Mouse (Mus musculus) liver, adult 2 months (tissue): ENCODE measurements around the gene Sik1. TPM values are rescaled to one million over a fixed set of nuclear protein-coding genes. Genes with fewer than 3 reads are reported as not detected.

Experiments used
- DNase-seq: peaks from one replicate; pipeline ENCODE4 v3.0.0-alpha.2; 2011; ENCODE audit warnings: low read depth, low spot score; ENCODE audit errors: extremely low read depth
- H3K27ac ChIP-seq: fragments of 200-500 bp; replicated peaks from 2 replicates; pipeline ENCODE4 v1.5.1; 2012; ENCODE audit warnings: low read depth, mild to moderate bottlenecking, control low read depth, inconsistent platforms, low read length; ENCODE audit not compliant: insufficient read depth
- H3K27me3 ChIP-seq: fragments of 200-500 bp; 2 replicates; pipeline ENCODE4 v1.6.1; 2012; ENCODE audit warnings: mild to moderate bottlenecking, moderate library complexity, low read length, inconsistent platforms; ENCODE audit not compliant: control insufficient read depth, insufficient read depth
- H3K36me3 ChIP-seq: fragments of 200-500 bp; 2 replicates; pipeline ENCODE4 v1.6.1; 2012; ENCODE audit warnings: low read length, inconsistent platforms; ENCODE audit not compliant: control insufficient read depth, insufficient read depth
- H3K4me1 ChIP-seq: fragments of 200-500 bp; 2 replicates; pipeline ENCODE4 v1.6.1; 2011; ENCODE audit warnings: low read length; ENCODE audit not compliant: control insufficient read depth, insufficient read depth
- H3K4me3 ChIP-seq: fragments of 200-500 bp; 2 replicates; pipeline ENCODE4 v1.5.1; 2011; ENCODE audit warnings: low read depth, mild to moderate bottlenecking, control low read depth, low read length, moderate library complexity; ENCODE audit not compliant: insufficient read depth
- H3K79me2 ChIP-seq: fragments of 200-500 bp; 2 replicates; pipeline ENCODE4 v1.6.1; 2012; ENCODE audit warnings: inconsistent platforms, mild to moderate bottlenecking, low read length, moderate library complexity; ENCODE audit not compliant: control insufficient read depth, insufficient read depth
- H3K9ac ChIP-seq: fragments of 200-500 bp; 2 replicates; pipeline ENCODE4 v1.6.1; 2012; ENCODE audit warnings: low read depth, mild to moderate bottlenecking, control low read depth, inconsistent platforms, low read length
- CTCF ChIP-seq: fragments of 200-500 bp; IDR thresholded peaks from 2 replicates; pipeline ENCODE4 v1.5.1; 2011; ENCODE audit warnings: low read depth, low read length, control low read depth
- POLR2A ChIP-seq: fragments of 200-500 bp; IDR thresholded peaks from 2 replicates; pipeline ENCODE4 v1.6.1; 2011; ENCODE audit warnings: low read length, control low read depth; ENCODE audit not compliant: insufficient read depth; ENCODE audit errors: extremely low read depth
- WGBS: fragments of 180-500 bp; shearing (Covaris S2); methylation state at CpG from one replicate; pipeline ENCODE4 v1.1.7; 2018; 5-methylcytosine and 5-hydroxymethylcytosine counted together
- polyA plus RNA-seq: library from polyadenylated mRNA; depleted of rRNA; stranded (reverse); fragments of >200 nt; gene quantifications from 2 replicates; pipeline ENCODE4 v1.2.3, GENCODE M21; 2012
- total RNA-seq: library from RNA; depleted of rRNA; stranded (reverse); fragments of >200 nt; gene quantifications from 2 replicates; pipeline ENCODE4 v1.2.3, GENCODE M21; 2014

Sik1 gene
- total and polyA plus RNA-seq, 2 experiments = 2.7 to 8.0 TPM

DNA sequence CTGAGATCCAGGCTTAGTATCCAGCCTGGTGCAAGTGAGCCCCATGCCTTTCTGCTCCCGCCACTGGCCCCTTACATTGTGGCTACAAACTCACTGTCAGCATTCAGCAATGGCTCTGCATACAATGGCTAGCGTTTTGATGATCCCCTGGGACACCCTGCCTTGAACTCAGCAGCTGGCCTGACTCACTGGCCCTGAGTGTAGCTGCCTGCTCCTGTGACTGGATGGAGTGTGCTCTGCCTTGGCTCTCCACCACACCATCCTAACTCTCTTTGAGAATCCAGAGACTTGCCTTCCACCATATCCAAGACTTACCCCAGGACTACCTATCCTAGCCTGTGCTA lies 19.4 kb downstream of the Sik1 start:
- Histone ChIP-seq H3K27ac (no peak overlapping the region), H3K36me3 (no peaks in the 10 kb centered on the region), H3K4me3 (no peak overlapping the region), H3K9ac (no peak overlapping the region), H3K27me3 (no peaks in the 10 kb centered on the region), H3K4me1 (peaks cover 5% of the 10 kb centered on the region; the same call in 1 of the 2 replicates), H3K79me2 (no peaks in the 10 kb centered on the region)
- no peak for DNase-seq
- TF ChIP-seq POLR2A (no peak), CTCF (no peak)
- 93% methylated on average over 2 of the region's 2 CpGs for WGBS

GRCm38 (mm10) chr17:31835528-31836263 lies 19.9 kb downstream of the Sik1 start:
- no peak overlapping the region for H3K27ac ChIP-seq
- H3K4me1 ChIP-seq = peaks cover 5% of the 10 kb centered on the region; the same call in 1 of the 2 replicates
- TF ChIP-seq POLR2A (no peak), CTCF (no peak)
- H3K9ac ChIP-seq = no peak overlapping the region
- H3K27me3 ChIP-seq = no peaks in the 10 kb centered on the region
- H3K36me3 ChIP-seq = no peaks in the 10 kb centered on the region
- H3K79me2 ChIP-seq = no peaks in the 10 kb centered on the region
- WGBS = 97% methylated on average over 11 of the region's 11 CpGs
- H3K4me3 ChIP-seq = no peak overlapping the region
- no peak for DNase-seq

- 79% methylated on average over 6 of the region's 6 CpGs for WGBS
- H3K79me2 ChIP-seq = no peaks in the 10 kb centered on the region
- H3K4me1 ChIP-seq = peaks cover 5% of the 10 kb centered on the region; the same call in 1 of the 2 replicates
- no peaks in the 10 kb centered on the region for H3K27me3 ChIP-seq
- no peak overlapping the region for H3K27ac ChIP-seq
- no peaks in the 10 kb centered on the region for H3K36me3 ChIP-seq
- no peak overlapping the region for H3K9ac ChIP-seq
- no peak overlapping the region for H3K4me3 ChIP-seq
- no peak for DNase-seq
- TF ChIP-seq CTCF (no peak), POLR2A (no peak)
These were observed 21.1 kb downstream of the Sik1 start for GRCm38 (mm10) chr17:31834320-31835065.

DNA sequence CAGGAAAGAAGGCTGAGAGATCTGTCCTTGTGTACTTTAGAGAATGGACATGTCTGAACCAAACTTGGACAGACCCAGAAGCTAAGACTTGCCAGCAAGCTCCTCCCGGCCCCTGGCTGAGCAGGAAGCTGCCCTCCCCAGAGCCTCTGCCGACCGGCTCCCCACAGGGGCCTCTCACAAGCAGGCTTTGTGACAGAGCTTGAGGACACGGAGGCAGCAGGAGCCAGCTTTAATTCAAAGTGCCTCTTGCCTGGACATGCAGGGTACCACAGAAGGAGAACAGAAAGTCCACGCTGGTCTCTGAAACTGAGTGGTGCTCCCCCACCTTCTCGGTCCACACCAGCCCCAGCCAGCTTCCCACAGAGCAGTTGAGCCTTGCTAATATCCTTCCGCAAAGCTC lies 21.9 kb downstream of the Sik1 start:
- 74% methylated on average over 7 of the region's 7 CpGs for WGBS
- Histone ChIP-seq H3K27ac (no peak overlapping the region), H3K9ac (no peak overlapping the region), H3K4me3 (no peak overlapping the region), H3K4me1 (peaks cover 5% of the 10 kb centered on the region; the same call in 1 of the 2 replicates), H3K36me3 (no peaks in the 10 kb centered on the region), H3K79me2 (no peaks in the 10 kb centered on the region), H3K27me3 (no peaks in the 10 kb centered on the region)
- no peak for TF ChIP-seq CTCF
- no peak for DNase-seq

DNA sequence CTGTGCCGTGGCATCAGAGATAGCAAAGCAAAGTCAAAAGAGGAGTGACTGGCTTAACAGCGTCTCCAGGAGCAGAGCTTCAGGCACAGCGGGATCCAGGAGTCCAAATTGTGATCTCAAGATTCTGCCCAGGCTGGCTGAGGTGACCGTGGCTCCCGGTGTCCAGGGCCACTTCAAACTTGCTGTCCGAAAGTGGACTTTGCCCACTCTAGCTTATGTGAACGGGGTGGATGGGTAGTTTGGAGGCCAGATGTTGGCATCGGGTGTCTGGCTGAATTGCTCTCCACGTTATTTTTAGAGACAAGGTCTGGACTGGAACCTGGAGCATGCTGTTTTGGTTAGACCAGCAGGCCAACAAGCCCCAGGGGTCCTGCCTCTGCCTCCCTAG lies 23.0 kb downstream of the Sik1 start:
- 39% methylated on average over 9 of the region's 9 CpGs for WGBS

More for the DNA sequence above, 23.0 kb downstream of the Sik1 start:
- no peak overlapping the region for H3K4me3 ChIP-seq
- peak; percentile 70 for DNase-seq
- no peak overlapping the region for H3K27ac ChIP-seq
- H3K27me3 ChIP-seq = no peaks in the 10 kb centered on the region
- peaks cover 5% of the 10 kb centered on the region; the same call in 1 of the 2 replicates for H3K4me1 ChIP-seq
- H3K36me3 ChIP-seq = no peaks in the 10 kb centered on the region
- TF ChIP-seq POLR2A (no peak), CTCF (no peak)
- H3K9ac ChIP-seq = no peak overlapping the region
- H3K79me2 ChIP-seq = no peaks in the 10 kb centered on the region
